Mouse (Mus musculus) layer of hippocampus, postnatal 36 days (tissue): ENCODE data around the gene Akap8l. TPM values are rescaled to one million over a fixed set of nuclear protein-coding genes. Genes with fewer than 3 reads are reported as not detected.
A peak's percentile ranks its signal among the peaks of the same experiment; 100 is the strongest.

Experiments used
- DNase-seq, 2 experiments: peaks; one replicate each; pipeline ENCODE4 v3.0.0; 2022
- total RNA-seq, 2 experiments: library from RNA; stranded (reverse); gene quantifications; 2 replicates each; pipeline ENCODE4 v1.2.3; 2021

The Akap8l gene
- total RNA-seq, 2 experiments from 2014 or later = 203 to 228 TPM

- DNase-seq = no peak
These were observed 30.5 kb downstream of the Akap8l start for GRCm38 (mm10) chr17:32319950-32320349.

- no peak for DNase-seq
These were observed 32.7 kb downstream of the Akap8l start for GRCm38 (mm10) chr17:32317708-32318107.

- DNase-seq = no peak
These were observed 33.4 kb downstream of the Akap8l start for GRCm38 (mm10) chr17:32317032-32317431.

- DNase-seq = no peak
These were observed 34.8 kb downstream of the Akap8l start for GRCm38 (mm10) chr17:32315560-32315959.

GRCm38 (mm10) chr17:32313892-32314291 lies 36.5 kb downstream of the Akap8l start:
- no peak for DNase-seq

GRCm38 (mm10) chr17:32312801-32313200 lies 37.6 kb downstream of the Akap8l start:
- DNase-seq = no peak

GRCm38 (mm10) chr17:32307963-32308362 lies 42.4 kb downstream of the Akap8l start:
- DNase-seq = no peak

GRCm38 (mm10) chr17:32298125-32298524 lies 52.3 kb downstream of the Akap8l start:
- no peak for DNase-seq

GRCm38 (mm10) chr17:32295901-32296300 lies 54.5 kb downstream of the Akap8l start:
- no peak for DNase-seq

- no peak for DNase-seq
These were observed 55.2 kb downstream of the Akap8l start for GRCm38 (mm10) chr17:32295160-32295559.

GRCm38 (mm10) chr17:32285138-32285670 lies 65.2 kb downstream of the Akap8l start:
- no peak for DNase-seq

- peak; percentile 91 to 93 for DNase-seq
These were observed 65.9 kb downstream of the Akap8l start, which contains the start of gene Brd4 for GRCm38 (mm10) chr17:32284262-32285137. Gene Brd4 (minus strand): TSS chr17:32284722.

- peak; percentile 54 to 56 for DNase-seq
These were observed 66.6 kb downstream of the Akap8l start for GRCm38 (mm10) chr17:32283771-32284221.

GRCm38 (mm10) chr17:32283341-32283740 lies 67.1 kb downstream of the Akap8l start:
- DNase-seq = no peak

GRCm38 (mm10) chr17:32281611-32282310 lies 68.6 kb downstream of the Akap8l start:
- no peak for DNase-seq

- no peak for DNase-seq
These were observed 69.3 kb downstream of the Akap8l start for GRCm38 (mm10) chr17:32281126-32281525.

- no peak for DNase-seq
These were observed 69.8 kb downstream of the Akap8l start for GRCm38 (mm10) chr17:32280575-32280974.

GRCm38 (mm10) chr17:32277201-32277600 lies 73.2 kb downstream of the Akap8l start:
- DNase-seq = no peak

- DNase-seq = no peak
These were observed 74.8 kb downstream of the Akap8l start for GRCm38 (mm10) chr17:32275568-32275967.
